Mouse (Mus musculus): Measurements from ENCODE around the gene Slc25a44. TPM values are rescaled to one million over a fixed set of nuclear protein-coding genes. Genes with fewer than 3 reads are reported as not detected.
"Not testable (repeated sequence)": the region's sequence is repeated elsewhere in the genome, so short reads cannot be mapped to it uniquely, and the experiment has no call there.

Slc25a44 gene
- polyA plus RNA-seq, 1 experiment = 18.5 TPM

GRCm38 (mm10) chr3:88395288-88395687 lies 29.7 kb downstream of the Slc25a44 start:
- H3K4me3 ChIP-seq (ENCODE audit: insufficient read depth, poor library complexity, severe bottlenecking) = no peak overlapping the region
- no peak overlapping the region for H3ac ChIP-seq (ENCODE audit: control insufficient read depth, insufficient read length, low read depth)
- H3K36me3 ChIP-seq (ENCODE audit: control insufficient read depth, insufficient read depth) = peaks cover 10% of the 10 kb centered on the region
- TF ChIP-seq MAX (IDR thresholded peaks at IDR 0.05) = no peak
- TF ChIP-seq MYOD1 (IDR thresholded peaks at IDR 0.05; ENCODE audit: control insufficient read depth, insufficient read length, low read depth) = no peak
- TF ChIP-seq FOSL1 (IDR thresholded peaks at IDR 0.05; ENCODE audit: insufficient read depth, low read length, poor library complexity, severe bottlenecking) = no peak
- no peak for TF ChIP-seq CEBPB (IDR thresholded peaks at IDR 0.05; ENCODE audit: low read depth)
- TF ChIP-seq CTCF (IDR thresholded peaks at IDR 0.05; ENCODE audit: control insufficient read depth, insufficient read depth, insufficient read length) = no peak
- no peak for TF ChIP-seq USF1 (IDR thresholded peaks at IDR 0.05; ENCODE audit: low read depth)
- no peak for TF ChIP-seq MYOG (IDR thresholded peaks at IDR 0.05; ENCODE audit: control insufficient read depth, extremely low read depth, insufficient read length)
- H3K27me3 ChIP-seq (ENCODE audit: control insufficient read depth, insufficient read depth, insufficient read length) = no peaks in the 10 kb centered on the region
- peaks cover 8% of the 10 kb centered on the region for H3K79me2 ChIP-seq (ENCODE audit: control insufficient read depth, insufficient read depth)
- peaks cover 2% of the 10 kb centered on the region for H3K79me3 ChIP-seq (ENCODE audit: low read depth)

GRCm38 (mm10) chr3:88393776-88394375 lies 31.1 kb downstream of the Slc25a44 start:
- no peak overlapping the region for H3ac ChIP-seq (ENCODE audit: control insufficient read depth, insufficient read length, low read depth)
- no peaks in the 10 kb centered on the region for H3K27me3 ChIP-seq (ENCODE audit: control insufficient read depth, insufficient read depth, insufficient read length)
- H3K79me2 ChIP-seq (ENCODE audit: control insufficient read depth, insufficient read depth) = no peaks in the 10 kb centered on the region
- peaks cover 2% of the 10 kb centered on the region for H3K79me3 ChIP-seq (ENCODE audit: low read depth)
- H3K4me3 ChIP-seq (ENCODE audit: insufficient read depth, poor library complexity, severe bottlenecking) = no peak overlapping the region
- TF ChIP-seq CEBPB (IDR thresholded peaks at IDR 0.05; ENCODE audit: low read depth) = no peak
- no peak for TF ChIP-seq MAX (IDR thresholded peaks at IDR 0.05)
- TF ChIP-seq USF1 (IDR thresholded peaks at IDR 0.05; ENCODE audit: low read depth) = no peak
- no peak for TF ChIP-seq CTCF (IDR thresholded peaks at IDR 0.05; ENCODE audit: control insufficient read depth, insufficient read depth, insufficient read length)
- no peak for TF ChIP-seq MYOG (IDR thresholded peaks at IDR 0.05; ENCODE audit: control insufficient read depth, extremely low read depth, insufficient read length)
- no peak for TF ChIP-seq FOSL1 (IDR thresholded peaks at IDR 0.05; ENCODE audit: insufficient read depth, low read length, poor library complexity, severe bottlenecking)
- TF ChIP-seq MYOD1 (IDR thresholded peaks at IDR 0.05; ENCODE audit: control insufficient read depth, insufficient read length, low read depth) = no peak
- H3K36me3 ChIP-seq (ENCODE audit: control insufficient read depth, insufficient read depth) = peaks cover 5% of the 10 kb centered on the region

- no peak within 1 kb of the TSS for H3K4me3 ChIP-seq (ENCODE audit: insufficient read depth, poor library complexity, severe bottlenecking)
- TF ChIP-seq MYOD1 (IDR thresholded peaks at IDR 0.05; ENCODE audit: control insufficient read depth, insufficient read length, low read depth) (no peak), USF1 (IDR thresholded peaks at IDR 0.05; ENCODE audit: low read depth) (no peak), CEBPB (IDR thresholded peaks at IDR 0.05; ENCODE audit: low read depth) (no peak), CTCF (IDR thresholded peaks at IDR 0.05; ENCODE audit: control insufficient read depth, insufficient read depth, insufficient read length) (no peak), FOSL1 (IDR thresholded peaks at IDR 0.05; ENCODE audit: insufficient read depth, low read length, poor library complexity, severe bottlenecking) (no peak), MYOG (IDR thresholded peaks at IDR 0.05; ENCODE audit: control insufficient read depth, extremely low read depth, insufficient read length) (no peak), MAX (IDR thresholded peaks at IDR 0.05) (no peak)
- H3K79me3 ChIP-seq (ENCODE audit: low read depth) = no peaks in the 10 kb centered on the region
- H3K27me3 ChIP-seq (ENCODE audit: control insufficient read depth, insufficient read depth, insufficient read length) = no peaks in the 10 kb centered on the region
- H3K79me2 ChIP-seq (ENCODE audit: control insufficient read depth, insufficient read depth) = no peaks in the 10 kb centered on the region
- H3ac ChIP-seq (ENCODE audit: control insufficient read depth, insufficient read length, low read depth) = no peak within 1 kb of the TSS
- H3K36me3 ChIP-seq (ENCODE audit: control insufficient read depth, insufficient read depth) = no peaks in the 10 kb centered on the region
Measured at GRCm38 (mm10) chr3:88384364-88384763, 40.6 kb downstream of the Slc25a44 start, which contains the start of gene Bglap. Gene Bglap (minus strand): TSS chr3:88384464.

- not testable (repeated sequence) for H3K27me3 ChIP-seq (ENCODE audit: control insufficient read depth, insufficient read depth, insufficient read length); H3K4me3 ChIP-seq (ENCODE audit: insufficient read depth, poor library complexity, severe bottlenecking); H3ac ChIP-seq (ENCODE audit: control insufficient read depth, insufficient read length, low read depth); H3K79me2 ChIP-seq (ENCODE audit: control insufficient read depth, insufficient read depth); H3K79me3 ChIP-seq (ENCODE audit: low read depth); H3K36me3 ChIP-seq (ENCODE audit: control insufficient read depth, insufficient read depth)
Measured at GRCm38 (mm10) chr3:88382383-88382782, 42.6 kb downstream of the Slc25a44 start.

- not testable (repeated sequence) for H3K36me3 ChIP-seq (ENCODE audit: control insufficient read depth, insufficient read depth); H3ac ChIP-seq (ENCODE audit: control insufficient read depth, insufficient read length, low read depth); H3K27me3 ChIP-seq (ENCODE audit: control insufficient read depth, insufficient read depth, insufficient read length); H3K79me3 ChIP-seq (ENCODE audit: low read depth); H3K79me2 ChIP-seq (ENCODE audit: control insufficient read depth, insufficient read depth); H3K4me3 ChIP-seq (ENCODE audit: insufficient read depth, poor library complexity, severe bottlenecking)
Measured at GRCm38 (mm10) chr3:88381389-88382315, 43.3 kb downstream of the Slc25a44 start.

GRCm38 (mm10) chr3:88378599-88378998 lies 46.3 kb downstream of the Slc25a44 start, which contains the start of gene Bglap2:
Gene Bglap2 (minus strand): TSS chr3:88378699.
- not testable (repeated sequence) for H3K4me3 ChIP-seq (ENCODE audit: insufficient read depth, poor library complexity, severe bottlenecking); H3ac ChIP-seq (ENCODE audit: control insufficient read depth, insufficient read length, low read depth); H3K79me3 ChIP-seq (ENCODE audit: low read depth); H3K27me3 ChIP-seq (ENCODE audit: control insufficient read depth, insufficient read depth, insufficient read length); H3K79me2 ChIP-seq (ENCODE audit: control insufficient read depth, insufficient read depth); H3K36me3 ChIP-seq (ENCODE audit: control insufficient read depth, insufficient read depth)

GRCm38 (mm10) chr3:88376644-88377043 lies 48.3 kb downstream of the Slc25a44 start:
- H3K4me3 ChIP-seq (ENCODE audit: insufficient read depth, poor library complexity, severe bottlenecking); H3K79me3 ChIP-seq (ENCODE audit: low read depth); H3K36me3 ChIP-seq (ENCODE audit: control insufficient read depth, insufficient read depth); H3K79me2 ChIP-seq (ENCODE audit: control insufficient read depth, insufficient read depth); H3K27me3 ChIP-seq (ENCODE audit: control insufficient read depth, insufficient read depth, insufficient read length); H3ac ChIP-seq (ENCODE audit: control insufficient read depth, insufficient read length, low read depth): not testable (repeated sequence)

GRCm38 (mm10) chr3:88375750-88376626 lies 49.0 kb downstream of the Slc25a44 start:
- not testable (repeated sequence) for H3K36me3 ChIP-seq (ENCODE audit: control insufficient read depth, insufficient read depth); H3K79me3 ChIP-seq (ENCODE audit: low read depth); H3ac ChIP-seq (ENCODE audit: control insufficient read depth, insufficient read length, low read depth); H3K4me3 ChIP-seq (ENCODE audit: insufficient read depth, poor library complexity, severe bottlenecking); H3K79me2 ChIP-seq (ENCODE audit: control insufficient read depth, insufficient read depth); H3K27me3 ChIP-seq (ENCODE audit: control insufficient read depth, insufficient read depth, insufficient read length)

Data from C2C12 (cell line).